Mouse (Mus musculus) ovary, postnatal 14 days (tissue): ENCODE results near the gene Hmgcl.
"Not testable (repeated sequence)": the region's sequence is repeated elsewhere in the genome, so short reads cannot be mapped to it uniquely, and the experiment has no call there.

Experiments
- DNase-seq: peaks from one replicate; pipeline ENCODE4 v3.0.0; 2022; ENCODE audit warnings: low spot score

The Hmgcl gene

GRCm38 (mm10) chr4:135926861-135927260, 19.4 kb upstream of the Hmgcl start:
- DNase-seq: no peak

- DNase-seq: no peak
Observed at GRCm38 (mm10) chr4:135928376-135928775, 17.9 kb upstream of the Hmgcl start.

GRCm38 (mm10) chr4:135929405-135929804, 16.8 kb upstream of the Hmgcl start:
- no peak for DNase-seq

GRCm38 (mm10) chr4:135929828-135930227, 16.4 kb upstream of the Hmgcl start:
- no peak for DNase-seq

DNA sequence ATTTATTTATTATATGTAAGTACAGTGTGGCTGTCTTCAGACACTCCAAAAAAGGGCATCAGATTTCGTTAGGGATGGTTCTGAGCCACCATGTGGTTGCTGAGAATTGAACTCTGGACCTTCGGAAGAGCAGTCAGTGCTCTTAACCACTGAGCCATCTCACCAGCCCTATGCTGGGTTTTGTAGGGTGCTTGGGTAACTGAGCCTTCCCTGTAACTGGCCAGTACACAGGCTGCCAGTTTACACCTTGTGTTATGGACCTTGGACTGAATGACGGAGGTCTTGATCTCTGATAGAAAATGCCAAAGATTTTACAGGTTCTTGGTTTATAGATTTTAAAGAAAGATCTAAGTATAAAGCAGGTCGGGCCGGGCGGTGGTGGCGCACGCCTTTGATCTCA, 16.0 kb upstream of the Hmgcl start:
- no peak for DNase-seq

DNA sequence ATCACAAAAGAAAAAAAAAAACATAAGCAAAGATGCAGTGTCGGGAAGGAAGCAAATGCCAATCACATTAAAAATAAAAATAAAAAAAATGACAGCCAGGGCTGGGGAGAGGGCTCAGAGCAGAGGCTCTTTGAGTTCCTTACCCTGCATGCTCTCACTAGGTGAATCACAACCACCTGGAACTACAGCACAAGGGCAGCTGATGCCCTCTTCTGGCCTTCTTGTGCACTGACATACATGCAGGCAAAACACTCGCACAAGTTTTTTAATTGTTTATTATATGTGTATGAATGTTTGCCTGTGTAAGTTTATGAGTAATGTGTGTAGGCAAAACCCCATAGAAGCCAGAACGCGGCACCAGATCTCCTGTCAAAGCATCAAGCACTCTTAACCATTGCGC, 14.4 kb upstream of the Hmgcl start:
- DNase-seq: no peak

DNA sequence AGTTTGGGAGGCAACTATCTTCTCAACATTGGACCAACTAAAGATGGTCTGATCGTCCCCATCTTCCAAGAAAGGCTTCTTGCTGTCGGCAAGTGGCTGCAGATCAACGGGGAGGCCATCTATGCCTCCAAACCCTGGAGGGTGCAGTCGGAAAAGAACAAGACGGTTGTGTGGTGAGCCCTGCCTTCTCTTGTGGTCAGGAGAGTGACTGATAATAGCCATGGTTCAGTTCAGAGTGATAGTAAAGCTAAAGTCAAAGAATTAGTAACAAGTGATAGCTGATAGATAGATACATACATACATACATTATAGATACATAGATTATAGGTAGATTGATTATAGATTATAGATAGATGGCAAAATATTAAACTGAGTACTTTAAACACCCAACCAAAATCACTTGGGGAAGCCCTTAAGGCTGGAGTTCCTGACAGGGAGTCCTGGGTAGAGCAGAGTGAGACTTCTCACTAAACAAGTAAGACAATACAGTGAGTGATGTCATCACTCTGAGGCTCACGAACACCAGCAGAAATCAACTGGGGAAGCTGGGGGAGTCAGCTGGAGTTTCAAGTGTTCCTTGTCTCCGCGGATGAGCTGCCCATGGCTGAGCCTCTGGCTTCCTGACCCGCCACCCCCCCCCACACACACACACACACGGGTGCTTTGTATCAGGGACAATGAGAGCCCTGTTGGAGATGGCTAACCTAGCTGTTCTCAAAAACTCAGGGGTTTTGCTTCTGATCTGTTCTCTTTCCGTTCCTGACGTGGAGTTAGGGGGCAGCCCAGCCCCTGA, 11.3 kb upstream of the Hmgcl start:
- DNase-seq: no peak

DNA sequence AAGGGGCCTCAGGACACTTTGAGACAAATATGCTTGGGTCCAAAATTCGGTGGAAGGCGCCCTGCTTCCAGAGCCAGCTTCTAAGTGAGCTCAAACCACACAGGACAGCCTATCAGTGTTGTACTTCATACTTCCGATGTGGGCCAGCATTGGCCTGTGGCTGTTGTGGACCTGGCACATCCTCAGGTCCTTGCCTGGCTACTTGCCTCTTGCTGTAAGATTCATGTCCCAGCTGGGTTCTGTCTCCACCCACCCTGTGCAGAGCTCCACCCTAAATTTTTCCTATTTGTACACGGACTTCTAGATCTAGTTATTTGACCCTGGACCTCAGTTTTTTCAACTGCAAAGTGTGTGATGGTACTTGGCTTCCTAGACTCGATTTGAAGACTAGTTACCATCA, 10.7 kb upstream of the Hmgcl start:
- DNase-seq: no peak

GRCm38 (mm10) chr4:135938858-135939257, 7.4 kb upstream of the Hmgcl start:
- DNase-seq: no peak

- not testable (repeated sequence) for DNase-seq
Observed at GRCm38 (mm10) chr4:135941026-135941425, 5.2 kb upstream of the Hmgcl start.

DNA sequence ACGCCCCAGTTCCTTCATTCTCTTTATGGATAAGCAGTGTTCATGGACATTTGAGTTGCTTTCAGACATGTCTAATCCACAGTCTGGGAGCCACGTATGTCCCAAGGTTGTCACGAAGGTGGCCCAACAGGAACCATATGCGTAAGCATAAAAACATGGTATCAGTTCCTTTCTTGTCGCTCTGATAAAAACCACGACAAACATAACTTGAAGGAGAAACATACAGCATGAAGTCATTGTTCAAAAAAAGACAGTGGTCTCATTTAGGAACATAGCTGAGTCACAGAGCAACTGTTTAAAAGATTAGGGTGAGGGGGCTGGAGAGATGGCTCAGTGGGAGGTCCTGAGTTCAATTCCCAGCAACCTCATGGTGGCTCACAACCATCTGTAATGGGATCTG, 4.1 kb upstream of the Hmgcl start:
- no peak for DNase-seq

- DNase-seq: no peak
Observed at GRCm38 (mm10) chr4:135943389-135943788, 2.9 kb upstream of the Hmgcl start.

- no peak for DNase-seq
Observed at GRCm38 (mm10) chr4:135945706-135946105, 542 bp upstream of the Hmgcl start.

- no peak for DNase-seq
Observed at GRCm38 (mm10) chr4:135946659-135947301, 532 bp downstream of the Hmgcl start.

GRCm38 (mm10) chr4:135948142-135948541, 1.9 kb downstream of the Hmgcl start:
- no peak for DNase-seq

DNA sequence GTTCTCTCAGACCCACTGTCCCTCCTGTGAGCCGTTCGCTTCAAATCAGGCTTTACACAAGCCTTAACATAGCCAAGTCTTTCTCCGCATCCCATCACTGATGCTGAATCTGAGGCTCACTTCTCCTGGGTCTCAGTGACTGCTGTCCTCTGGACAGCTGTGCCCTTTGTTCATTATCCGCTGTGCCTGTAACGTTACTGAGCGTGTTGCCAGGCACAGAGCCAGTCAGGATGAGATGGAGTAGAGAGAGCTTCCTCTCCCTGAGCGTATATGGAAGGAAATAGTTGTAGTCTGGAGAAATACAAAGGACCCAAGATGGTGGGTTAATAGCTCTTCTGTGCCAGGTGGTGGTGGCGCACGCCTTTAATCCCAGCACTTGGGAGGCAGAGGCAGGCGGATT, 3.2 kb downstream of the Hmgcl start:
- no peak for DNase-seq

DNA sequence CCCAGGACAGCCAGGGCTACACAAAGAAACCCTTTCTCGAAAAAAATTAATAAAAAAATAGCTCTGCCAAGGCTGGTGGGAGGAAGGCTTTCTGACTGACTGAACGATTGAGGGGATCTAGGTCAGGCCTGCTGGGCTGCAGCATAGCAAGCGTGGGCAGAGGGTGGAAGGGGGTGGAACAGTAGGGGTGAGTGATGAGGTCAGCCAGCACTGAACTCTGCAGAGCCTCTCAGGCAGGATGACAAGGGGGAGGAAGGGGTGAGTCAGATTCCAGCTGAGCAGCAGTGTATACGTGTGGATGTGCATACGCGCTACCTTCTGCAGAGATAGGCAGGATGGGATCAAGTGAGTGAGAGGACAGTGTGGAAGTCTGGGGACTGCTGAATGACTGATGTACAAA, 3.7 kb downstream of the Hmgcl start:
- no peak for DNase-seq

GRCm38 (mm10) chr4:135950365-135950764, 4.1 kb downstream of the Hmgcl start:
- DNase-seq: no peak

- no peak for DNase-seq
Observed at GRCm38 (mm10) chr4:135951505-135951904, 5.3 kb downstream of the Hmgcl start.

DNA sequence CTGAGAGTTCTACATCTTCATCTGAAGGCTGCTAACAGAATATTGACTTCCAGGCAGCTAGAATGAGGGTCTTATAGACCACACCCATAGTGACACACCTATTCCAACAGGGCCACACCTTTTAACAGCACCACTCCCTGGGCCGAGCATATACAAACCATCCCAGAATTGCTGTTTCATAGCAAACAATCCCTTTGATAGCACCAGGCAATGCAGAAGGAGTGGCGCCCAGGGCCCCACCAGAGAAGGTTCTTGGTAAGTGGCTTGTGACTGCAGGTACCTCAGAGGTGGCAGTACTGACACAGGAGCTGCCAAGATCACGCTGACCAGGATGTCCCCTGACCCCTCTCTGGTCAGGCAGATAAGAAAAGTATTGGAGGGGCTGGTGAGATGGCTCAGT, 6.9 kb downstream of the Hmgcl start:
- DNase-seq: no peak

DNA sequence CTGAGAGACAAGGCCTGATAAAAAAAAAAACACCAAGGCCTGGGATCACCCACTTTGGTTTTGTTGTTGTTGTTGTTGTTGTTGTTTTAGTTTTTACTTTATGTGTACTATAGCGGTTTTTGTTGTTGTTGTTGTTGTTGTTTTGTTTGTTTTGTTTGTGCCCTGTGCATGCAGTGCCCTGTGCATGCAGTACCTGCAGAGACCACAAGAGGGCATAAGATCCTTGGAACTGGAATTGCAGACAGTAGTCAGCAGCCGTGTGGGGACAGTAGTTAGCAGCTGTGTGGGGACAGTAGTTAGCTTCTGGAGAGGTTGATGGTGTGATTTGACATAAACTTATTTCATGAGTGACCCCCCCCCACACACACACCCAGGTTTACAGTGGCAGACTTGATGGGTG, 8.0 kb downstream of the Hmgcl start:
- DNase-seq: peak; percentile 76

GRCm38 (mm10) chr4:135955886-135956285, 9.6 kb downstream of the Hmgcl start:
- no peak for DNase-seq

DNA sequence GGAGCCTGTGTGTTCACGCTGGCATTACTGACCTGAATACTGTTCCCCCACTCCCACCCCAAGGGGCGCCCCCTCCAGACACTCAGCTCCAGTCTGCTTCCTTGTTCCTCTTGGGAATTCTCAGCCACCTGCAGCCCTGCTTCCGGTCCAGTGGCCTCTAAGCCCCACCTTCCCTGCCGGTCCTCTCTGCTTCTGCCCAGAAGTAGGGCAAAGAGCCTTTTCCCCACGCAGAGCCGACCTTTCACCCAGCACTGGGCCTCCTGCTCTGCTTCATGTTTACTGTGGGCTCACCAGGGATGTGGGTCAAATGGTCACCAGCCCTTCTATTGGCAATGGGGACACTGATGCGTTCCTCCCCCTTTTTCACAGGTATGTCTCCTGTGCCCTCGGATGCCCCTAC, 12.1 kb downstream of the Hmgcl start:
- no peak for DNase-seq

- DNase-seq: peak; percentile 70
Observed at GRCm38 (mm10) chr4:135960717-135961116, 14.5 kb downstream of the Hmgcl start.
